In genomic region chr4:148960011-148960410, GRCm38 (mm10) we compare ENCODE assay signal across 18 mouse cellular contexts.
A peak's percentile ranks its signal among the peaks of the same experiment; 100 is the strongest.
DNase-seq lines count a peak whose midpoint lies in the region; ATAC-seq and TF ChIP-seq lines count a peak whose summit lies in the region.
"Had no signal": no experiment of that assay in that cellular context is flagged by ENCODE, and none has a peak within 500 bp of the region (broad histone marks: within the 10 kb centered on the region; RNA-seq: fewer than 3 reads in every experiment).

No protein-coding gene starts in this region.

- TF ChIP-seq CTCF in heart, postnatal 0 days (IDR thresholded peaks at IDR 0.05; ENCODE audit: low read depth), result peak; percentile 43; the same call in 1 of the 2 replicates

- H3K27me3 ChIP-seq in heart, embryonic 11.5 days (ENCODE audit: control insufficient read depth, insufficient read depth, low read length), result no peaks in the 10 kb centered on the region
- no peaks in the 10 kb centered on the region for H3K27me3 ChIP-seq in heart, postnatal 0 days (ENCODE audit: control insufficient read depth, insufficient read depth, low read length)
- no peaks in the 10 kb centered on the region for H3K27me3 ChIP-seq in forebrain, embryonic 11.5 days (ENCODE audit: control insufficient read depth, insufficient read depth, low read length)
- H3K27me3 ChIP-seq in liver, embryonic 12.5 days (replicated peaks), result peaks cover 6% of the 10 kb centered on the region

- H3K4me3 ChIP-seq in heart, embryonic 11.5 days (ENCODE audit: low read depth, low read length), result no peak overlapping the region
- peak overlapping the region; percentile 24 for H3K4me3 ChIP-seq in heart, postnatal 0 days (ENCODE audit: low read depth, low read length)
- no peak overlapping the region for H3K4me3 ChIP-seq in forebrain, embryonic 11.5 days (ENCODE audit: low read depth, low read length)
- no peak overlapping the region for H3K4me3 ChIP-seq in liver, embryonic 12.5 days
- H3K4me3 ChIP-seq: hindbrain, embryonic 13.5 days; limb, embryonic 13.5 days had no signal

- peak overlapping the region; percentile 97 for H3K27ac ChIP-seq in heart, embryonic 11.5 days (ENCODE audit: low read depth, low read length)
- peak overlapping the region; percentile 96 for H3K27ac ChIP-seq in heart, postnatal 0 days (ENCODE audit: low read depth)
- no peak overlapping the region for H3K27ac ChIP-seq in forebrain, embryonic 11.5 days (ENCODE audit: low read depth, low read length)
- H3K27ac ChIP-seq in liver, embryonic 12.5 days, result no peak overlapping the region
- H3K27ac ChIP-seq: hindbrain, embryonic 13.5 days; limb, embryonic 13.5 days had no signal

- TF ChIP-seq EP300 in heart, postnatal 0 days (IDR thresholded peaks at IDR 0.05; ENCODE audit: low read depth), result peak; percentile 84

- H3K36me3 ChIP-seq in heart, embryonic 11.5 days (ENCODE audit: control insufficient read depth, insufficient read depth, low read length), result no peaks in the 10 kb centered on the region
- H3K36me3 ChIP-seq in heart, postnatal 0 days (replicated peaks; ENCODE audit: control insufficient read depth, insufficient read depth, low read length), result peaks cover 6% of the 10 kb centered on the region
- no peaks in the 10 kb centered on the region for H3K36me3 ChIP-seq in forebrain, embryonic 11.5 days (ENCODE audit: control insufficient read depth, insufficient read depth, low read length)
- peaks cover 47% of the 10 kb centered on the region for H3K36me3 ChIP-seq in liver, embryonic 12.5 days

- H3K9ac ChIP-seq in heart, embryonic 11.5 days (ENCODE audit: low read depth, low read length), result peak overlapping the region; percentile 57; the same call in 1 of the 2 replicates
- H3K9ac ChIP-seq in heart, postnatal 0 days (replicated peaks; ENCODE audit: low read depth, low read length), result peak overlapping the region; percentile 47
- H3K9ac ChIP-seq in forebrain, embryonic 11.5 days (ENCODE audit: low read length), result no peak overlapping the region
- H3K9ac ChIP-seq in liver, embryonic 12.5 days, result no peak overlapping the region
- H3K9ac ChIP-seq: hindbrain, embryonic 13.5 days; limb, embryonic 13.5 days; liver, postnatal 0 days had no signal

- no peaks in the 10 kb centered on the region for H3K9me3 ChIP-seq in heart, embryonic 11.5 days (replicated peaks; ENCODE audit: control insufficient read depth, low read length)
- no peaks in the 10 kb centered on the region for H3K9me3 ChIP-seq in heart, postnatal 0 days (replicated peaks; ENCODE audit: control insufficient read depth, low read length)
- no peaks in the 10 kb centered on the region for H3K9me3 ChIP-seq in forebrain, embryonic 11.5 days (ENCODE audit: control insufficient read depth, low read length)
- no peaks in the 10 kb centered on the region for H3K9me3 ChIP-seq in liver, embryonic 12.5 days (replicated peaks)
- H3K9me3 ChIP-seq: G1E; hindbrain, embryonic 13.5 days; limb, embryonic 13.5 days had no signal

- WGBS in heart, embryonic 11.5 days (ENCODE audit: insufficient replicate concordance), result 43% methylated on average over 12 of the region's 12 CpGs
- 33% methylated on average over 12 of the region's 12 CpGs for WGBS in heart, postnatal 0 days
- WGBS in forebrain, embryonic 11.5 days, result 81% methylated on average over 12 of the region's 12 CpGs
- WGBS in liver, embryonic 12.5 days (ENCODE audit: insufficient replicate concordance), result 76% methylated on average over 12 of the region's 12 CpGs

- peak overlapping the region; percentile 49 for H3K4me2 ChIP-seq in heart, embryonic 11.5 days
- H3K4me2 ChIP-seq in heart, postnatal 0 days (ENCODE audit: low read depth, low read length), result peak overlapping the region; percentile 55
- H3K4me2 ChIP-seq in forebrain, embryonic 11.5 days (ENCODE audit: low read depth, low read length, severe bottlenecking), result no peak overlapping the region
- no peak overlapping the region for H3K4me2 ChIP-seq in liver, embryonic 12.5 days
- H3K4me2 ChIP-seq: hindbrain, embryonic 13.5 days; limb, embryonic 13.5 days had no signal

- peaks cover 25% of the 10 kb centered on the region for H3K4me1 ChIP-seq in heart, embryonic 11.5 days (ENCODE audit: control insufficient read depth, insufficient read depth, low read length)
- H3K4me1 ChIP-seq in heart, postnatal 0 days (ENCODE audit: control insufficient read depth, insufficient read depth), result peaks cover 28% of the 10 kb centered on the region
- H3K4me1 ChIP-seq in forebrain, embryonic 11.5 days (replicated peaks; ENCODE audit: control insufficient read depth, insufficient read depth, low read length), result no peaks in the 10 kb centered on the region
- no peaks in the 10 kb centered on the region for H3K4me1 ChIP-seq in liver, embryonic 12.5 days

- ATAC-seq in heart, embryonic 11.5 days (replicated peaks; ENCODE audit: insufficient number of reproducible peaks, low FRiP score, low TSS enrichment), result peak; percentile 68
- peak; percentile 89 for ATAC-seq in heart, postnatal 0 days (ENCODE audit: insufficient read depth, low read depth)
- ATAC-seq in forebrain, embryonic 11.5 days (replicated peaks; ENCODE audit: low FRiP score), result no peak
- ATAC-seq in liver, embryonic 12.5 days, result no peak
- ATAC-seq: forebrain, embryonic 16.5 days; liver, postnatal 0 days; midbrain, embryonic 16.5 days had no signal

- DNase-seq in heart, postnatal 0 days (ENCODE audit: low spot score), result peak; percentile 91
- DNase-seq in kidney, adult 8-10 months, result peak; percentile 53 to 74
- DNase-seq in kidney, postnatal 4 days, result peak; percentile 65 to 79
- DNase-seq in spleen, postnatal 36 days (ENCODE audit: low spot score in 2 of 2), result no peak
- no peak for DNase-seq in forebrain, embryonic 11.5 days (ENCODE audit: low spot score)
- no peak for DNase-seq in spleen, postnatal 4 days (ENCODE audit: low spot score in 2 of 2)
- DNase-seq: adrenal gland, adult 8-10 months; cerebellum, adult 8-10 months; embryo, embryonic 11 days; liver, postnatal 0 days; spleen, adult 18-20 months had no signal

Comparison
In these comparisons a context has a peak if more than half of its experiments do, and no peak if none do; other contexts are left out.
1. ATAC-seq: peak in heart, embryonic 11.5 days (single experiment) and heart, postnatal 0 days (single experiment); none in forebrain, embryonic 11.5 days (single experiment) and liver, embryonic 12.5 days (single experiment).
2. H3K27ac ChIP-seq: peak in heart, embryonic 11.5 days (single experiment) and heart, postnatal 0 days (single experiment); none in forebrain, embryonic 11.5 days (single experiment) and liver, embryonic 12.5 days (single experiment).
3. H3K4me2 ChIP-seq: peak in heart, embryonic 11.5 days (single experiment) and heart, postnatal 0 days (single experiment); none in forebrain, embryonic 11.5 days (single experiment) and liver, embryonic 12.5 days (single experiment).
4. H3K9ac ChIP-seq: peak in heart, embryonic 11.5 days (single experiment) and heart, postnatal 0 days (single experiment); none in forebrain, embryonic 11.5 days (single experiment) and liver, embryonic 12.5 days (single experiment).
5. DNase-seq: peak in heart, postnatal 0 days (single experiment), kidney, adult 8-10 months (2 of 2) and kidney, postnatal 4 days (2 of 2); none in spleen, postnatal 36 days (0 of 2), forebrain, embryonic 11.5 days (single experiment) and spleen, postnatal 4 days (0 of 2).